Mouse (Mus musculus): ENCODE results near the gene Ints5.

The Ints5 gene

DNA sequence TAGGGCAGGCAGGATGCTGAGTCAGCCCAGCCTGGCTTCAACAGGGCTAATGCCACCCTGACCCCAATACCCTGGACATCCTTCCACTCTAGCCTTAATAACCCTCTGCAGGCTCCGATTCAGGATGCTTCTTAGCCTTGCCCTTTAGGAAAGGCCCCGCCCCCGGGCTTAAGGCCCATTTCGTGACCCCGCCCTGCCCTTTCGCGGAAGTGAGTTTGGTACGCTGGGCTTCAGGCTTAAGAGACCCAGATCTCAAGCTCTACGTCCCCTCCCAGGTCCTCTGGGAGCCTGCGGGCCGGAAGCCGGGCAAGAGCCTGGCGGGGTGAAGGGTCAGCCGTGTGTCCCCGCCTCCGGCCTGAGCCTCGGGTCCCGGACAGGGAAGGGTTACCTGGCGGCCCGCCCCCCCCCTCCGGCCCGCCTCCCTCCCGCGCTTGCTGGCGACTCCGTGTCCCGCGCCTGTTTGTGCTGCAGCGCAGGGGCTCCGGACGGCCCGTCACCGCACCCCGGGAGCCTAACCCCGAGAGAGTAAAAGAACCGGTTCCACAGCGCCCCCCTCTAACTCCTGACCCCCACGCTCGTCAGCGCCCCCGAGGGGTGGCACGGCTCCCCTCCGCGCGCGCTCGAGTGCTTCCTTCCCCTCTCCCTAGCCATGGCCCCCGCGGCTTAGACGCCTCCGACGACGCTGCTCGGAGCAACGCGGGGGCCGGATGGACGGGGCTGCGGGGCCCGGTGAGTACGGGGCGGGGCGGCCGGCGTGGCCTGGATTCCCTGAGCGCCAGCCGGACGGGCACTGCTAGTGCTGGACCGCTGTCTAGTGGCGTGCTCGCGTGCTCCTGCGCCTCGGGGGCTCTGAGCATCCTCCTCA is 36.7 kb downstream of the Ints5 start, which contains the start of the genes Rom1 and Eml3:
Rom1 (minus strand) TSS at position 133 of the 865 bp plus-strand sequence.
Eml3 (plus strand) TSS at position 329 of the 865 bp plus-strand sequence.
- peak; percentile 89 for DNase-seq

DNA sequence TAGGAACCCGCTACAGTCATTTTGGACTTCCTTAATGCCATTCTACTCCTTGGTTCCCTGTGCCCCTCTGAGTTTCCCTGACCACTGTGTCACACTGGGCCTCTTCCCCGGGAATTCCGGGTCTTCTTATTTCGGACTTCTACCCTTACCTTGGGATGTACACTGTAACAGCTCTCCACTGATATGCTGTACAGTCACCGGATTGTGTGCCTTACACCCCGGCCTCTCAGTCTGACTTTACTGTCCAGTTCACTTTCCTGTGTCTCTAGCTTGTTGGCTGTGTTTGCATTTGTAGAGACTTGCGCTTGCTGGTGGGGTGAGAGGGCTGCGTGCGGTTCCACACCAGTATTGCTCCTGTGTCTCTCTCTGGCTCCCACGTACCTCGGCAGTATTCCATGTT is 37.3 kb downstream of the Ints5 start:
- DNase-seq = no peak

DNA sequence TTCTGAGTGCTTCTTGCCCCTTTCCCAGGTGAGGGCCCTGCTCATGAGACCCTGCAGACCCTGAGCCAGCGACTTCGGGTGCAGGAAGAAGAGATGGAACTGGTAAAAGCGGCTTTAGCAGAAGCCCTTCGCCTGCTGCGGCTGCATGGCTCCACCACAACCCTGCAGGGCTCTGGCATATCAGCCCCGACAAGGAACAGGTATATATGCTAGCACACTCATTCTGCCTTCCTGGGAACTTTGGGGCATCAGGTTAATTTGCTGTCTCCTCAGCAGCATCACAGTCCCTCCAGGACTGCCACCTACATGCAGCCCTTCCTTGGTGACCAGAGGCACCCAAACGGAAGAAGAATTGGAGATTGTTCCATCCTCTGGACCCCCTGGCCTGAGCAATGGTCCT is 38.0 kb downstream of the Ints5 start:
- no peak for DNase-seq

DNA sequence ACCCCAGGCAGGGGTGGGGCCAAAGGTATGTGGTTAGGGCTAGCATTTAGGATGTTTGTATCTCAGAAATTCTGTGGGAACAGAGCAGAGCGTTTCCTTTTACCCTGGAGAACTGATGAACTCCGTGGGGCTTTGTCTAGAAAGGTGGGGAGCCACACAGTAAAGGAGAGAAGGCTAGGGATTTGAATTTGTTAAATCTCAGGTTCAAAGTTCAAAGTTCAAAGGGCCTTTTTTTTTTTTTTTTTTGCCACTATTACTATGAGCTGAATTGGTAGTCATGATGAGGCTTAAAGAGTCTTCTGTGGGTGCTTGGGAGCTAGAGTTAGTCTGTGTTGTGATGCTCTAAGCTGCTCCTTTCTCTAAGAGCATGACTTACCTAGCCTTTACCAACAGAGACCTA is 43.9 kb downstream of the Ints5 start:
- no peak for DNase-seq

DNA sequence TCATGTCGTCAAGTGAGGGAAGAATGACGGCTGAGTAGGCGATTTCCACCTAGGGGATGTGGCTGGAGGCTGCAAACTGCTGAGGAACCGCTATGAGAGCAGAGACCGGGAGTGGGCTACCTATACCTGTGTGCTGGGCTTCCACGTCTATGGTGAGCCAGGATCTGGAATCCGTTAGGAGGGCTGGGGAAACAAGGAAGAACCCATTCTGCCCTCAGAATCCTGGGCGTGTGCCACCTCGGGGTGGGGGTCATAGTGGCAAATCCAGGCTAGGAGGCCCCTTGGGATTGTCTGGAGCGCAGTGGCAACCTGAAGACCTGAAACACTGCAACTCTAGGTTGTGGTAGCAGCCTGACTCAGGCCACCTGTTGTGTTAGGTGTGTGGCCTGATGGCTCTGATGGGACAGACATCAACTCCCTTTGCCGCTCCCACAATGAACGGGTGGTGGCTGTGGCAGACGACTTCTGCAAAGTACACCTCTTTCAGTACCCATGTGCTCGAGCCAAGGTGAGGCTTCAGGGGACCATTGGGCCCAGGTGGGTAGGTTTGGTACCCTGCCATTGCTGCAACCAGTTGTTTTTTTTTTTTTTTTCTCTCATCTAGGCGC is 47.8 kb downstream of the Ints5 start:
- peak; percentile 73 for DNase-seq

DNA sequence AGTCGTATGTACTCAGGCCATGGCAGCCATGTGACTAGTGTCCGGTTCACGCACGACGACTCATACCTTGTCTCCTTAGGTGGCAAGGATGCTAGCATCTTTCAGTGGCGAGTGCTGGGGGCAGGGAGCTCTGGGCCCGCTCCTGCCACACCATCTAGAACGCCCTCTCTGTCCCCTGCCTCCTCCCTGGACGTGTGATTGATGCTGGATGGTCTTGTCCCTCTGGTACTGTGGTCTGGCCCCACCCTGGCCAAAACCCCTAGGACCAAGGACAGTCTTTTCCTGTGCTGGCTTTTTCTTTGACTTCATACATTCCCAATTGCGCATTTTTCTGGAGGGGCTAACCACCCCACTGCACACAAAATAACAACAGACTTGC is 48.3 kb downstream of the Ints5 start:
- peak; percentile 65 for DNase-seq

DNA sequence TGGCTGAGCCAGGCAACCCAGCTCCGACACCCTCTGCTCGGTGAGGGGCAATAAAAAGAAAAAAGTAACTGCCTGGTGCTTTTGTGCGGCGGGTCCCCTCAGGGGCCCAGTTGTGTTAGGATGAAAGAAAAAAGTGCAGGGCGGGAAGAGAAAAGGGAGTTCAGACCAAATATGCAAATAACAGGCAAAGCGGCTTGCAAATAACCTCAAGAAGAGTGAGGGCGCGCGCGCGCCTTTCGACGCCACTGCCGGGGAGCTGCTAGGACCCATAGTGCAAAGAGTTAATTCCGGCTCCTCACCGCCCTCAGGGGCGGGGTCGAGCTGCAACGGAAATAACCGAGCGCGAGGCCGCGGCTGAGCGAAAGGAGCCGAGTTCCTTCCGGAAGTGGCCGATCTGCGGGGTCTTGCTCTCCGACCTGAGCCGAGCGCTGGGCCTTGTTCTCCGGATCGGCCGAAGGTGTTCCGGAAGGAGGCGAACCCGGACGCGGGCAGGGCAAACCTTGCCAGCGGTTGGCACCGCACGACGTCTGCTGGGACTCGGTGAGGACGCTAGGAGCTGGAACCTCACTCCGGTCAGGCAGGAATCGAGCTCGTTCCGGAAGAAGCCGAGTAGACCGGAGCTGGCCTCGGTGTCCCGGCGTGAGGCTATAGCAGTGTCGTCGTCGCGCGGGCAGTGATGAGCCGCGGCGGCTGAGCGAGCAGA is 48.9 kb downstream of the Ints5 start, which contains the start of gene Mta2:
Mta2 (plus strand) TSS at position 361 of the 703 bp plus-strand sequence.
- peak; percentile 97 for DNase-seq

DNA sequence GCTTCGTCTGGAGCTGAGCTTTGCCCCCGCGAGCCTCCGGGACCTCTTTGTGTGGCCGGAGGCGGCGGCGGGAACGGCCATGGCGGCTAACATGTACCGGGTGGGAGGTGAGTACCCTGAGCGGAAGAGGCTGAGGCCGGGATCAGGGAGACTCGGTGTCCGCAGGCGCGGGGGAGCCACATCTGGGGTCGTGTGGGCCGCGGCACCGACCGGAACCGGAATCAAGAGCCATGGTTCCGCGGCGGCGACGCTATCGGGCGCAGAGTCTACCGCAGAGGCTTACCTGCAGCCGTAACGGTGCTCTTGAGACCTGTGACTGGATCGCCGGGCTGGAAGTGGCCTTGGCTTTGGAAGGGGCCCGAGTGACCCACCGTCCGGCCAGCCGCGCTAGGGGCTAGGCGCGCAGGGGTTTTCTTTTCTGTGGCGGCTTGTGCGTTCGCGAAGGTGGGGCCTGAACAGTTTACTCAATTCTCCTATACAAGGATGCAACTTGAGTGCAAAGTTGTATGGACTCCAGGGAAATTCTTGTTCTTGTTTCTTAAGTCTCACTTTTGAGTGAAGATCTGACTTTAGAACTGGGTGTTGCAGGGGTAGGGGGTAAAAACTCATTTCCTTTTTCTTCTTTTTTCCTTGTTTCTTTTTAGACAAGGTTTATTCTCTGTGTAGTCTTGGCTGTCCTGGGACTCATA is 49.6 kb downstream of the Ints5 start:
- DNase-seq = no peak

DNA sequence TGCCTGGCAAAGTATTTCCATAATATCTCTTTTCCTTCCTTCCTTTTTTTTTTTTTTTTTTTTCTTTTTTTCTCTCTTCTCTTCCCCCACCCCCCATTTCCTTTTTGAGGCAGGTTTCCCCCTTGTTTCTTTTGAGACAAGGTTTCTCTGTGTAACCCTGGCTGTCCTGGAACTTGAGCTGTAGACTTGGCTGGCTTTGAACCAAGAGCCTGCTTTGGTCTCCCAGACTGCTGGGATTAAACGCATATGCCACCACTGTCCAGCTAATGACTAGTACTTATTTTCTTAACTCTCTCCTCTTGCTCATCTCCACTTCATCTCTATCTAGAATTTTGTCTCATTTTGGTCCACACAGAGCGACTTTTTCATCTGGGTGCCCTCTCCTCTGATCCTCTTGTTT is 50.2 kb downstream of the Ints5 start:
- DNase-seq = no peak

DNA sequence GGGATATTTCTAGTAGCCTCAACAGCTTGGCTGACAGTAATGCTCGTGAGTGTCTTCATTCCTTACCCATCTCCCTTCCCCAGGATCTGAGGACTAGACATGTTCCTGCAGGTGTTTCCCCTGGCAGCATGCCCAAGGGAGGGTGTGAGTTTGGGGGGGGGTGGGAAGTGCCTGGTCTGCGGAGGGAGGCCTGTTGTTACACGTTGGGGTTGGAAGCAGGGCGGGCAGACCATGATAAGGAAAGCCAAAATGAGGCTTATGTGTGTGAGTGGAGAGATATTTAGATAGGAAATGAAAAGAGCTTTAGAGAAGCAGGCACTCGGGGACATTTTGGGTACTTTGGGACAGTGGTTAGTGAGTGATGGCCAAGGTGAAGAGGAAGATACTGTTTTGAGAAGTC is 51.3 kb downstream of the Ints5 start:
- no peak for DNase-seq

DNA sequence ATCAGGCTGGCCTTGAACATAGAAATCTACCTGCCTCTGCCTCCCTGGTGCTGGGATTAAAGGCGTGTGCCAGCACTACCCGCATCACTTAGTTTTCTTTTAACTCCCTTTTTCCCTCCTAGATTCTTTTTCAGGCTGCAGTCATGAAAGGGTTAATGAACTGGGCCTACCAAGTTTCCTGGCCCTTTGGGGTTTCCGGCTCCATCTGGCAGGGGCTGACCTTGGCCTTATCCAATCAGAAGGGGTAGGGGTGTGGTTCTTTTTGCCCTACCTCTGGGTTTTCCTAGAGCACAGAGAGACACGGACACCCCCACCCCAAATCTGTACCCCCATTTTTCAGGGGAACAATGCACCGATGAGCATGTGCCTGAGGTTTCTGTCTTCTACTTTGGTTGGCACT is 51.9 kb downstream of the Ints5 start:
- no peak for DNase-seq

DNA sequence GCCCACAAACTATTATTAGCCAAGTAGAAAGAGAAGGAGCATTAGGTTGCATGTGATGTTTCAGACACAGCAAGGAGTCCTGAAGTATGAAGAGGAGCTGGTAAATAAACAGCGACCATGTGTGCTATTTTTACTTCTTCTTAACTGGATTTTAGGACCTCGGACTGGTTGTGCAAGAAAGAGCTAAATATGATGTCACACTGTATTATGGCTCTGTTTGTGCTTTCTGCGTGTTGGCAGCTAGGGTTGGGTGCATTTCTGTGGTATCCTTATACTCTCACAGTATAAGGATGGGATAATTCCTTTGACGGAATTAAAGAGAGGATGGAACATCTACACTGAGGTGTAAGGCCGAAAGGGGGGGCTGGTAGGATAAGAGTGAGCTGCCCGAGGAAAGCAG is 52.4 kb downstream of the Ints5 start:
- DNase-seq = no peak

DNA sequence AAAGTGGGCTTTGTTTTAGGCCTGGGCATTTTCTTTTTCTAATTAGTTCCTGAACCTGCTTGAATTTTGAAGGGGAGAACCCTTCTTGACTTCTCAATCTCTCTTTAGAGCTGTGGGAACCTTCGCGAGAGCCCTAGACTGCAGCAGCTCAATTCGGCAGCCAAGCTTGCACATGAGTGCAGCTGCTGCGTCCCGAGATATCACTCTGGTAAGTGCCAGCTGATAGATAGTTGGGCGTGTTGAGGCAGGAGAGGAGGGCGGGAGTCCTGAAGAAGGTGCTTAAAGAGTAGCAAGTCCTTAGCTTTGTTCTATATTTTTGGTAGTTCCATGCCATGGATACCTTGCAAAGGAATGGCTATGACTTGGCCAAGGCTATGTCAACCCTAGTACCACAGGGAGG is 54.1 kb downstream of the Ints5 start:
- no peak for DNase-seq

Measured in cerebellum, adult 9-11 months (tissue).